Mouse (Mus musculus) hindbrain, embryonic 10.5 days (tissue): ENCODE results near the gene Mthfs. TPM values are rescaled to one million over a fixed set of nuclear protein-coding genes. Genes with fewer than 3 reads are reported as not detected.

Source experiments
- DNase-seq: peaks from one replicate; pipeline ENCODE4 v3.0.0-alpha.2; 2017; ENCODE audit warnings: low spot score
- H3K27ac ChIP-seq: fragments of 300-500 bp; sonication (generic); 2 replicates; pipeline ENCODE4 v1.5.1; 2016; ENCODE audit warnings: mild to moderate bottlenecking, moderate library complexity
- H3K27me3 ChIP-seq: fragments of 300-500 bp; sonication (generic); 2 replicates; pipeline ENCODE4 v1.6.1; 2016; ENCODE audit warnings: mild to moderate bottlenecking; ENCODE audit not compliant: poor library complexity, insufficient read depth, severe bottlenecking
- H3K36me3 ChIP-seq: fragments of 300-500 bp; sonication (generic); 2 replicates; pipeline ENCODE4 v1.6.1; 2016; ENCODE audit warnings: mild to moderate bottlenecking, moderate library complexity
- H3K4me1 ChIP-seq: fragments of 300-500 bp; sonication (generic); replicated peaks from 2 replicates; pipeline ENCODE4 v1.6.1; 2016; ENCODE audit warnings: mild to moderate bottlenecking
- H3K4me3 ChIP-seq: fragments of 300-500 bp; sonication (generic); 2 replicates; pipeline ENCODE4 v1.5.1; 2016; ENCODE audit warnings: mild to moderate bottlenecking, moderate library complexity
- H3K9me3 ChIP-seq: fragments of 300-500 bp; sonication (generic); 2 replicates; pipeline ENCODE4 v1.6.1; 2016; ENCODE audit warnings: mild to moderate bottlenecking, moderate library complexity
- WGBS: fragments of 180-500 bp; shearing (Covaris S2); methylation state at CpG from one replicate; pipeline ENCODE4 v1.1.7; 2016; 5-methylcytosine and 5-hydroxymethylcytosine counted together
- polyA plus RNA-seq: library from polyadenylated mRNA; unstranded; fragments of >200 nt; fragmentation: Nextera tagmentation; extraction: Ambion mirVana; gene quantifications from 2 replicates; pipeline ENCODE4 v1.2.1, GENCODE M21; 2016

Gene Mthfs
- polyA plus RNA-seq, 1 experiment from 2014 or later = 15.4 TPM

GRCm38 (mm10) chr9:89267093-89267492 is 56.6 kb downstream of the Mthfs start:
- no peaks in the 10 kb centered on the region for H3K9me3 ChIP-seq
- WGBS = 73% methylated on average over 4 of the region's 4 CpGs
- no peak overlapping the region for H3K4me3 ChIP-seq
- no peaks in the 10 kb centered on the region for H3K27me3 ChIP-seq
- no peak for DNase-seq
- no peaks in the 10 kb centered on the region for H3K4me1 ChIP-seq
- H3K36me3 ChIP-seq = no peaks in the 10 kb centered on the region
- H3K27ac ChIP-seq = no peak overlapping the region

DNA sequence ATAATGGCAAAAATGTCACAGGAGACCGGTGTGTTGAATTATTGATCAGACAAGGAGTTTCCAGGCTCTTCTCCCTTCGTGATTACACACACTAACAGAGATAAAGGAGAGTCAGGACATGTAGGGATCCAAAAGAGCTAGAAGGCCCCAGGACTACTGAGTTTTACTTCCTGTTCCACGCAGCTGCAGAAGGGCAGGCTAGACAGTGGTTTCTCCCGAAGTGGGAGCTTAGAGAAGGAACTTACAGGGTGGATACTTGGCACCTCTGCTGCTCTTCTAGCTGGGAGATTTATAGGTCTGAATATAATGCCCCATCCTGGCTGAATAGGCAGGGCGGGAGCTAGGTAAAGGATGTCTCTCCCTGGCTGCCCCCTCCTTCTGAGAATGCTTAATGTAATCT is 57.1 kb downstream of the Mthfs start:
- no peak for DNase-seq
- WGBS = 75% methylated on average over 5 of the region's 5 CpGs
- no peaks in the 10 kb centered on the region for H3K4me1 ChIP-seq
- H3K9me3 ChIP-seq = no peaks in the 10 kb centered on the region
- no peak overlapping the region for H3K4me3 ChIP-seq
- no peak overlapping the region for H3K27ac ChIP-seq
- H3K27me3 ChIP-seq = no peaks in the 10 kb centered on the region
- H3K36me3 ChIP-seq = no peaks in the 10 kb centered on the region

- Histone ChIP-seq H3K27ac (no peak overlapping the region), H3K9me3 (no peaks in the 10 kb centered on the region), H3K4me3 (no peak overlapping the region), H3K36me3 (no peaks in the 10 kb centered on the region), H3K27me3 (no peaks in the 10 kb centered on the region), H3K4me1 (no peaks in the 10 kb centered on the region)
- no peak for DNase-seq
- WGBS = 90% methylated on average over 2 of the region's 2 CpGs
Observed at GRCm38 (mm10) chr9:89270376-89270775, 59.9 kb downstream of the Mthfs start.

DNA sequence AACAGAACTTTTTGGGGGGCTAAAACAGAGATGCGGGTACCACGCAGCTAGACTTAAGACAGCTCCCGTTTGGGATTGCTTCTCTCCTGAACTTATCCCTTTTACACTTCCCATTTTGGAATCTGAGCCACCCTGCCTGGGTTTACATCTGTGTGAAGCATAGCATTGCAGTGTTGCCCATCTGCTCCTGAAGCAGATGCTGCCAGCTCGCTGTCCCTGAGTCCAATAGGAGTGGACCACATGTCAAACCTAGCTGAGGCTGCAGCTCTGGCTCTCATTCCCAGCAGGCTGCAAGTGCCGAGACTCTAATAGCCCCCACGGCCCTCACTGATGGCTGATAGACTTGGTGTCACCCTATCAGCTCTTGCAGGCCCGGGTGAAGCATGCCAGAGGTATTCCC is 63.3 kb downstream of the Mthfs start:
- no peaks in the 10 kb centered on the region for H3K36me3 ChIP-seq
- H3K27me3 ChIP-seq = no peaks in the 10 kb centered on the region
- no peak for DNase-seq
- 82% methylated on average over 7 of the region's 7 CpGs for WGBS
- H3K4me1 ChIP-seq = no peaks in the 10 kb centered on the region
- H3K4me3 ChIP-seq = no peak overlapping the region
- no peaks in the 10 kb centered on the region for H3K9me3 ChIP-seq
- H3K27ac ChIP-seq = no peak overlapping the region

DNA sequence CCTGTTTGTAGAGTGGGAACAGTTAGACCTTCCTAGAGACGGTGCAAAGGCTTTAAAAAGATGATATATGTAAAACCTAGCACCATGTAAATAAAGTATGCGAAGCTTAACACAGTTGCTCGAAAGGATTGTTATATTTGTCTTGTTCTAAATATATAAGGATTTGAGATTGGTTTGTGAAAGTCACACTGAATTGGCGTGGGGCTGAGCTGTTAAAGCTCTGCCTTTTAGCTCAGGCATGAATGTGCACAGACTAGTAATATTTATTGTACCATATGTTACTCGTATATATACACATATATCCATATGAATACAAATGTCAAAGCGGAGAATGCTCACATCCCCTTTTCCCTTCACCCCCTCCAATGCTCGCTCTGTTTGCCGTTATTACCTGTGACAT is 67.7 kb downstream of the Mthfs start:
- Histone ChIP-seq H3K36me3 (no peaks in the 10 kb centered on the region), H3K27me3 (no peaks in the 10 kb centered on the region), H3K9me3 (no peaks in the 10 kb centered on the region), H3K4me3 (no peak overlapping the region), H3K4me1 (no peaks in the 10 kb centered on the region), H3K27ac (no peak overlapping the region)
- WGBS = 95% methylated on average over 8 of the region's 8 CpGs
- no peak for DNase-seq

GRCm38 (mm10) chr9:89282374-89283068 is 72.0 kb downstream of the Mthfs start:
- H3K27ac ChIP-seq = no peak overlapping the region
- no peak for DNase-seq
- H3K36me3 ChIP-seq = no peaks in the 10 kb centered on the region
- H3K4me1 ChIP-seq = no peaks in the 10 kb centered on the region
- WGBS = 92% methylated on average over 2 of the region's 2 CpGs
- no peak overlapping the region for H3K4me3 ChIP-seq
- H3K27me3 ChIP-seq = no peaks in the 10 kb centered on the region
- no peaks in the 10 kb centered on the region for H3K9me3 ChIP-seq

DNA sequence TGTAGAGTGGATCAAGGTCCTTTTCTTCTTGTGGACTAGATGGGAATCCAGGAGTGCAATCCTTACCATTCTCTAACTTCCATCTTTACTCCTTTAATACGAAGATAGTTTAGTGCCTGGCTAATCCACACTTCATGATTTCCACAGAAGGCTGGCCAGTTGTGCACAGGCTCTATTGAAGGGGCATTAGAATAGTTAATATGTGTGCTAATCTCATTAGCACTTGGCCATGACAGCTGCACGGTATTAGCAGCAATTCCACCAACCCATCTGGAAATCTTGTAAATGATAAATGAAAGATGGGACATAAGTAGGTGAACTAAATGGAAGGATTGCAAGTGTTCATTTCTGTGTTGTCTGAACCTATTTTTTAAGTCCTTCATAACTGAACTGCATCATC is 77.6 kb downstream of the Mthfs start:
- no peak overlapping the region for H3K27ac ChIP-seq
- H3K4me3 ChIP-seq = no peak overlapping the region
- H3K4me1 ChIP-seq = no peaks in the 10 kb centered on the region
- no peaks in the 10 kb centered on the region for H3K27me3 ChIP-seq
- WGBS = 86% methylated on average over 2 of the region's 2 CpGs
- no peaks in the 10 kb centered on the region for H3K36me3 ChIP-seq
- no peak for DNase-seq
- no peaks in the 10 kb centered on the region for H3K9me3 ChIP-seq

- DNase-seq = no peak
- Histone ChIP-seq H3K36me3 (no peaks in the 10 kb centered on the region), H3K9me3 (no peaks in the 10 kb centered on the region), H3K27me3 (no peaks in the 10 kb centered on the region), H3K27ac (no peak overlapping the region), H3K4me1 (no peaks in the 10 kb centered on the region), H3K4me3 (no peak overlapping the region)
- 90% methylated on average over 3 of the region's 3 CpGs for WGBS
Observed at GRCm38 (mm10) chr9:89293364-89293763, 82.9 kb downstream of the Mthfs start.

DNA sequence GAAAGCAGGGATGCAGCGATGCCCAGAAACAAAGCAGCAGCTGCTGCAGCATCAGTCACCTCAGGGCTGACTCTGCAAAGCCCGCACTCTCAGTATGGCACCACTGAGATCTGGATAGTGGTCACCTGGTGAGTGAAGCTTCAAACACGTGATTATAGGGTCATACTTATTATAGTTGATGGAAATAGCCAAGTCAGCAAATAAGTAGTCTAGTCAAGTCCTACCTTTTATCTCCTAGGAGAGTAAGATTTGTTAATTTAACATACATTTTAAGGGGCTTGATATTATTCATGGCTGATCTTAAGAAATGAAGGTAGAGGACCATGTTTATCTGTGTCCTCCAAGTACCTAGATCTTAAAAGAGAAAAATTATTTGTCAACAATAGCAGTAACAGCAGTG is 83.6 kb downstream of the Mthfs start:
- H3K27me3 ChIP-seq = no peaks in the 10 kb centered on the region
- no peak for DNase-seq
- H3K9me3 ChIP-seq = no peaks in the 10 kb centered on the region
- WGBS = 58% methylated on average over 3 of the region's 3 CpGs
- no peak overlapping the region for H3K4me3 ChIP-seq
- no peaks in the 10 kb centered on the region for H3K36me3 ChIP-seq
- H3K4me1 ChIP-seq = no peaks in the 10 kb centered on the region
- H3K27ac ChIP-seq = no peak overlapping the region

- Histone ChIP-seq H3K9me3 (no peaks in the 10 kb centered on the region), H3K36me3 (no peaks in the 10 kb centered on the region), H3K4me1 (no peaks in the 10 kb centered on the region), H3K4me3 (no peak overlapping the region), H3K27ac (no peak overlapping the region), H3K27me3 (no peaks in the 10 kb centered on the region)
- 82% methylated on average over 2 of the region's 2 CpGs for WGBS
- no peak for DNase-seq
Observed at GRCm38 (mm10) chr9:89305637-89306036, 95.2 kb downstream of the Mthfs start.

DNA sequence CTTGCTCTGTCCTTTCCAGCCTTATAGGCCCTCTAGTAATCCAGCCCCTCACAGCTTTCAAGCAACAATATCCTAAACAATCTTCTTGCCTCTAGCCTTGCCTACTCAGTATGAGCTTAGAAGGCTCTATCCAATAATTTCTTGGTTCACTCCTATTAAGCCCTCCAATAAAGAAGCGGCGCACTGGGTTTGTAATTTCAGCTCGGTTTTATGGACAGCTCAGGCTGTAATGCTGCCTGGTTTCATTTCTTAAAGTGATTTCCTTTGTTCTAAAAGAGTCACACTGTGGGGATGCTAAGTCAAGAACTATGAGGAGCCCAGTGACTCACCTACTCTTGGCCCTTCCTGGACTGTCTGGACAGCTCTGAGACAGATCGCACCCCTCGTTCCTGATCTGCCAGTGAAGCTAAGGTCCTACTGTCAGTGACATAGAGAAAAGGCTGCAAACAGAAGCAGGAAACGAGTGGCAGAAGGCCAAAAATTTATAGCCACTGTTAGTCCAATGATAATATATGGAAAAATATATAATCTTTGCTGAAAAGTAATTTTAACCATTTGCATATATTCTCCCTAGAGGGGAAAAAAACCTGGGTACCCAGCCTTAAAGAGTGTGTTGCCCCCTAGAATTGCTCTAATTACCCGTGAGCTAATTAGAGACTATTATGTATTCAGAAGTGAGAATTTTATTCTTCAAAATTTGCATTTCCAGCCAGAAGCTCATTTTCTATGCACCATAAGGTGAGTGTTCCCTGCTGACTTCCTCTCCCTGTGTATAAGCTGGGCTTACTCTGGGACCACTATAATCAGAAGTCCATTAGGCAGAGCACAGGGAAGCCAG is 98.1 kb downstream of the Mthfs start:
- Histone ChIP-seq H3K36me3 (no peaks in the 10 kb centered on the region), H3K9me3 (no peaks in the 10 kb centered on the region), H3K4me1 (no peaks in the 10 kb centered on the region), H3K27me3 (no peaks in the 10 kb centered on the region), H3K4me3 (no peak overlapping the region), H3K27ac (no peak overlapping the region)
- DNase-seq = no peak
- WGBS = 87% methylated on average over 7 of the region's 7 CpGs

GRCm38 (mm10) chr9:89309195-89309535 is 98.7 kb downstream of the Mthfs start:
- no peaks in the 10 kb centered on the region for H3K27me3 ChIP-seq
- no peak overlapping the region for H3K4me3 ChIP-seq
- no peak for DNase-seq
- no peak overlapping the region for H3K27ac ChIP-seq
- no peaks in the 10 kb centered on the region for H3K4me1 ChIP-seq
- no peaks in the 10 kb centered on the region for H3K36me3 ChIP-seq
- no peaks in the 10 kb centered on the region for H3K9me3 ChIP-seq
- WGBS = 88% methylated on average over 2 of the region's 2 CpGs

DNA sequence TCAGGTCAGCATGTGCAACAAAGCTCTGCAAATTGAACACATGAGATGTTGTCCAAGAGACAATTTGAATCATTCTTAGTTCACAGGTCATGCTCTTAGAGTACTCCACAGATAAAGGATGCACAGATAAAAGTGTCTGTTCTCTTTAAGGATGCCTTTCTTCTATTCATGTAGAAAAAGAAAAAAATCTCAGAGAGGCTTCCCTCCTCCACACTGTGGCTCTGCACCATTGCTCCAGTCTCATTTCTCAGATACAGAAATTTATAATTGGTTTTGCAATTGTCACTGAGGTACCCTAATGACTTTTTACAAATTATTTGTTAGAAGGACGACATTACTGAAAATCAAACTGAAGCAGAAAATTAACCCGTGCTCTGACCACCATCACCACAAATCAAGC is 101.2 kb downstream of the Mthfs start:
- no peak overlapping the region for H3K27ac ChIP-seq
- no peak overlapping the region for H3K4me3 ChIP-seq
- no peaks in the 10 kb centered on the region for H3K9me3 ChIP-seq
- no peak for DNase-seq
- H3K27me3 ChIP-seq = no peaks in the 10 kb centered on the region
- H3K4me1 ChIP-seq = no peaks in the 10 kb centered on the region
- no peaks in the 10 kb centered on the region for H3K36me3 ChIP-seq
- 84% methylated on average over 2 of the region's 2 CpGs for WGBS
